20 mouse cellular contexts compared by ENCODE assay signal in genomic region chr11:108423221-108423620, GRCm38 (mm10). TPM values are rescaled to one million over a fixed set of nuclear protein-coding genes. Genes with fewer than 3 reads are reported as not detected.
A peak's percentile ranks its signal among the peaks of the same experiment; 100 is the strongest.
DNase-seq lines count a peak whose midpoint lies in the region; ATAC-seq lines count a peak whose summit lies in the region.
"Had no signal": no experiment of that assay in that cellular context is flagged by ENCODE, and none has a peak within 500 bp of the region (broad histone marks: within the 10 kb centered on the region; RNA-seq: fewer than 3 reads in every experiment).

No protein-coding gene starts in this region.

- no peak overlapping the region for H3K9ac ChIP-seq in hindbrain, embryonic 12.5 days
- H3K9ac ChIP-seq in neural tube, embryonic 12.5 days = no peak overlapping the region
- H3K9ac ChIP-seq in neural tube, embryonic 15.5 days (replicated peaks) = no peak overlapping the region
- H3K9ac ChIP-seq in kidney, embryonic 14.5 days (ENCODE audit: low read depth, low read length) = no peak overlapping the region
- H3K9ac ChIP-seq: kidney, embryonic 15.5 days; limb, embryonic 15.5 days; liver, embryonic 14.5 days; lung, embryonic 14.5 days had no signal

- WGBS in hindbrain, embryonic 10.5 days = 55% methylated on average over 7 of the region's 7 CpGs
- WGBS in hindbrain, embryonic 12.5 days = 60% methylated on average over 7 of the region's 7 CpGs
- 56% methylated on average over 7 of the region's 7 CpGs for WGBS in neural tube, embryonic 12.5 days
- 63% methylated on average over 7 of the region's 7 CpGs for WGBS in neural tube, embryonic 15.5 days
- 76% methylated on average over 7 of the region's 7 CpGs for WGBS in kidney, embryonic 14.5 days

- peaks cover 32% of the 10 kb centered on the region for H3K4me1 ChIP-seq in hindbrain, embryonic 10.5 days (replicated peaks)
- peaks cover 15% of the 10 kb centered on the region for H3K4me1 ChIP-seq in hindbrain, embryonic 12.5 days
- H3K4me1 ChIP-seq in neural tube, embryonic 12.5 days = 0 out of 2 replicates have a peak, but pooled peaks cover 11% of the 10 kb centered on the region
- peaks cover 18% of the 10 kb centered on the region for H3K4me1 ChIP-seq in neural tube, embryonic 15.5 days
- no peaks in the 10 kb centered on the region for H3K4me1 ChIP-seq in kidney, embryonic 14.5 days (ENCODE audit: control insufficient read depth, insufficient read depth, low read length)

- H3K4me2 ChIP-seq in hindbrain, embryonic 12.5 days (replicated peaks) = no peak overlapping the region
- peak overlapping the region; percentile 74; the same call in 1 of the 2 replicates for H3K4me2 ChIP-seq in neural tube, embryonic 12.5 days (replicated peaks)
- H3K4me2 ChIP-seq in neural tube, embryonic 15.5 days = no peak overlapping the region
- H3K4me2 ChIP-seq in kidney, embryonic 14.5 days (replicated peaks; ENCODE audit: low read depth, low read length) = no peak overlapping the region
- H3K4me2 ChIP-seq: limb, embryonic 15.5 days had no signal

- H3K36me3 ChIP-seq in hindbrain, embryonic 10.5 days = no peaks in the 10 kb centered on the region
- H3K36me3 ChIP-seq in hindbrain, embryonic 12.5 days = no peaks in the 10 kb centered on the region
- H3K36me3 ChIP-seq in neural tube, embryonic 12.5 days = no peaks in the 10 kb centered on the region
- no peaks in the 10 kb centered on the region for H3K36me3 ChIP-seq in neural tube, embryonic 15.5 days
- H3K36me3 ChIP-seq in kidney, embryonic 14.5 days (ENCODE audit: control insufficient read depth, insufficient read depth, low read length) = no peaks in the 10 kb centered on the region
- H3K36me3 ChIP-seq: kidney, embryonic 15.5 days; limb, embryonic 15.5 days had no signal

- no peaks in the 10 kb centered on the region for H3K9me3 ChIP-seq in hindbrain, embryonic 10.5 days
- no peaks in the 10 kb centered on the region for H3K9me3 ChIP-seq in hindbrain, embryonic 12.5 days (replicated peaks)
- H3K9me3 ChIP-seq in neural tube, embryonic 12.5 days = no peaks in the 10 kb centered on the region
- no peaks in the 10 kb centered on the region for H3K9me3 ChIP-seq in neural tube, embryonic 15.5 days (replicated peaks)
- no peaks in the 10 kb centered on the region for H3K9me3 ChIP-seq in kidney, embryonic 14.5 days (ENCODE audit: control insufficient read depth, low read length)
- H3K9me3 ChIP-seq: kidney, embryonic 15.5 days; limb, embryonic 15.5 days had no signal

- ATAC-seq in hindbrain, embryonic 12.5 days (ENCODE audit: low FRiP score) = no peak
- ATAC-seq in neural tube, embryonic 12.5 days (ENCODE audit: low FRiP score, low read depth) = no peak
- ATAC-seq in neural tube, embryonic 15.5 days (ENCODE audit: low FRiP score) = no peak
- no peak for ATAC-seq in kidney, embryonic 14.5 days (ENCODE audit: low FRiP score, low TSS enrichment)
- ATAC-seq: intestine, postnatal 0 days had no signal

- peak; percentile 60 to 66 for DNase-seq in cerebellum, postnatal 10 days
- no peak for DNase-seq in cerebellum, adult 11 months
- DNase-seq in hindbrain, embryonic 10.5 days (ENCODE audit: low spot score) = no peak
- DNase-seq: adrenal gland, postnatal 14 days; cerebellum, adult 9-10 months; gastrocnemius, postnatal 25 days; heart, adult 2 months; kidney, postnatal 4 days; layer of hippocampus, adult 9-11 months; lung, embryonic 14.5 days; thymus, adult 18-20 months; thymus, postnatal 36 days had no signal

- H3K27ac ChIP-seq in hindbrain, embryonic 10.5 days = 0 out of 2 replicates have a peak overlapping the region, but pooled peaks have one; percentile 94
- H3K27ac ChIP-seq in hindbrain, embryonic 12.5 days = no peak overlapping the region
- no peak overlapping the region for H3K27ac ChIP-seq in neural tube, embryonic 12.5 days
- no peak overlapping the region for H3K27ac ChIP-seq in neural tube, embryonic 15.5 days (replicated peaks)
- no peak overlapping the region for H3K27ac ChIP-seq in kidney, embryonic 14.5 days (ENCODE audit: low read depth, low read length)
- H3K27ac ChIP-seq: heart, adult 2 months; kidney, embryonic 15.5 days; limb, embryonic 15.5 days; liver, embryonic 14.5 days had no signal

- H3K4me3 ChIP-seq in hindbrain, embryonic 10.5 days = peak overlapping the region; percentile 70; the same call in 1 of the 2 replicates
- no peak overlapping the region for H3K4me3 ChIP-seq in hindbrain, embryonic 12.5 days
- H3K4me3 ChIP-seq in neural tube, embryonic 12.5 days = no peak overlapping the region
- no peak overlapping the region for H3K4me3 ChIP-seq in neural tube, embryonic 15.5 days (replicated peaks)
- no peak overlapping the region for H3K4me3 ChIP-seq in kidney, embryonic 14.5 days (ENCODE audit: low read length)
- H3K4me3 ChIP-seq: heart, adult 2 months; kidney, embryonic 15.5 days; limb, embryonic 15.5 days had no signal

- peaks cover 13% of the 10 kb centered on the region; the same call in 1 of the 2 replicates for H3K27me3 ChIP-seq in hindbrain, embryonic 10.5 days (ENCODE audit: insufficient read depth, poor library complexity, severe bottlenecking)
- peaks cover 5% of the 10 kb centered on the region; the same call in 1 of the 2 replicates for H3K27me3 ChIP-seq in hindbrain, embryonic 12.5 days
- H3K27me3 ChIP-seq in neural tube, embryonic 12.5 days (replicated peaks) = peaks cover 5% of the 10 kb centered on the region; the same call in 1 of the 2 replicates
- H3K27me3 ChIP-seq in neural tube, embryonic 15.5 days (replicated peaks) = 0 out of 2 replicates have a peak, but pooled peaks cover 4% of the 10 kb centered on the region
- H3K27me3 ChIP-seq in kidney, embryonic 14.5 days (ENCODE audit: control insufficient read depth, insufficient read depth, low read length) = 0 out of 2 replicates have a peak, but pooled peaks cover 4% of the 10 kb centered on the region

RNA-seq across cellular contexts. Expression of gene Cep112, which starts 1.8 kb away (rescaled TPM):
- 10.1 and 11.3 TPM in 2 replicates for polyA plus RNA-seq in hindbrain, embryonic 10.5 days (2016; fragmentation: Nextera tagmentation; extraction: Ambion mirVana)
- 12.2 and 12.4 TPM in 2 replicates for polyA plus RNA-seq in hindbrain, embryonic 12.5 days (2016; fragmentation: Nextera tagmentation; extraction: Ambion mirVana)
- 9.8 and 10.7 TPM in 2 replicates for polyA plus RNA-seq in neural tube, embryonic 12.5 days (2016; fragmentation: Nextera tagmentation; extraction: Ambion mirVana)
- polyA plus RNA-seq in neural tube, embryonic 15.5 days (2015; fragmentation: Nextera tagmentation; extraction: Ambion mirVana) = 6.4 and 6.5 TPM in 2 replicates
- polyA plus RNA-seq in kidney, embryonic 14.5 days (2014; fragmentation: Nextera tagmentation; extraction: Ambion mirVana) = 10.2 and 16.3 TPM in 2 replicates

Comparison
In these comparisons a context has a peak if more than half of its experiments do, and no peak if none do; other contexts are left out.
1. DNase-seq: peak in cerebellum, postnatal 10 days (2 of 2); none in cerebellum, adult 11 months (single experiment) and hindbrain, embryonic 10.5 days (single experiment).